Mouse (Mus musculus): ENCODE measurements around the gene Yme1l1.

Yme1l1 gene

GRCm38 (mm10) chr2:23155777-23156607 is at the start of gene Yme1l1, which contains the start of gene Mastl:
TSS of gene Yme1l1 (plus strand) at chr2:23156369.
TSS of gene Mastl (minus strand) at chr2:23156024.
- peak; percentile 99 for DNase-seq (ENCODE audit: low spot score)

- no peak for DNase-seq (ENCODE audit: low spot score)
These were observed 36.6 kb upstream of the Yme1l1 start for GRCm38 (mm10) chr2:23119573-23119972.

GRCm38 (mm10) chr2:23155199-23155621 is 959 bp upstream of the Yme1l1 start:
- peak; percentile 40 for DNase-seq (ENCODE audit: low spot score)

GRCm38 (mm10) chr2:23156608-23157081 is 476 bp downstream of the Yme1l1 start:
- DNase-seq (ENCODE audit: low spot score), result peak; percentile 15

- no peak for DNase-seq (ENCODE audit: low spot score)
These were observed 16.1 kb downstream of the Yme1l1 start for GRCm38 (mm10) chr2:23172305-23172704.

GRCm38 (mm10) chr2:23194366-23194765 is 38.2 kb downstream of the Yme1l1 start:
- DNase-seq (ENCODE audit: low spot score), result no peak

GRCm38 (mm10) chr2:23201034-23201433 is 44.9 kb downstream of the Yme1l1 start:
- no peak for DNase-seq (ENCODE audit: low spot score)

GRCm38 (mm10) chr2:23202900-23203670 is 46.9 kb downstream of the Yme1l1 start:
- DNase-seq (ENCODE audit: low spot score), result no peak

- DNase-seq (ENCODE audit: low spot score), result peak; percentile 12
These were observed 50.9 kb downstream of the Yme1l1 start, which contains the start of gene 4931423N10Rik for GRCm38 (mm10) chr2:23207070-23207526. TSS of gene 4931423N10Rik (plus strand) at chr2:23207476.

GRCm38 (mm10) chr2:23213661-23214060 is 57.5 kb downstream of the Yme1l1 start:
- no peak for DNase-seq (ENCODE audit: low spot score)

- DNase-seq (ENCODE audit: low spot score), result no peak
These were observed 69.0 kb downstream of the Yme1l1 start for GRCm38 (mm10) chr2:23225199-23225598.

GRCm38 (mm10) chr2:23228463-23228862 is 72.3 kb downstream of the Yme1l1 start:
- no peak for DNase-seq (ENCODE audit: low spot score)

GRCm38 (mm10) chr2:23234065-23234773 is 78.0 kb downstream of the Yme1l1 start:
- peak; percentile 69 for DNase-seq (ENCODE audit: low spot score)
